Mouse (Mus musculus) CD4-positive naive resting alpha-beta T cell, adult 76 days (primary cell): ENCODE data around the gene Mfap3. TPM values are rescaled to one million over a fixed set of nuclear protein-coding genes. Genes with fewer than 3 reads are reported as not detected.

Experiments
- total RNA-seq: library from RNA; stranded (reverse); gene quantifications from one replicate; pipeline ENCODE4 v1.2.4, GENCODE M21; 2023

The Mfap3 gene
- 27.3 TPM for total RNA-seq

DNA sequence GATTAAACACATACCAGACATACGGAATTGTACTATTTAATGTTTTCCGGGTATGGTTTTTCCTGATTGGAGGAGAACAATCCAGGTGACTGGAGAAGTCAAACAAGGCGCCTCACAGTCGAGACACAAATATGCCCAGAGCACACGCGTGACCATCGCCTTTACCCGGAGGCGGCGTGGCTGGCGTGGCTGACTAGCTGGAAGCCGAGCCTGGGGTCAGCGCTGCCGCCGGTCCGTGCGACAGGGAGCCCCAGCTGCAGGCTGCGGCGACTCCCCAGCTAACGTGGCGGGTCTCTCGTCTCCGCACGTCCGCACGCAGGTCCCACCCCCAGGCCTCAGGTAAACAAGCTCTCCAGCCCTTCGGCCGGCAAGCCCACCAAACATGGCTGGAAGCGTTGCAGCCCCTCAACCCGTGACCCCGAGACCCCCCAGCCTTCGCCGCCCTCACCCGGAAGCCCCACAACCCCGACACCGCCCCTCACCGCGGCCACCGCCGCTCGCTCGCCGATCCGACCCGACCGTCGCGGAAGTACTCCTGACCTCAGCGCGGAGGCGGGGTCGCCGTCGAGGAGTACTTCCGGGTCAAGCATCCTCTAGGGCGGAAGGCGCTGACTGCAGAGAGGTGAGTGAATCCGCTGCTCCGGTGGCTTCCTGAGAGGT lies at the start of gene Mfap3, which contains the start of gene Fam114a2:
Mfap3 (plus strand) TSS at position 574 of the 660 bp plus-strand sequence.
Fam114a2 (minus strand) TSS at position 527 of the 660 bp plus-strand sequence.

Other genes starting within 250 kb of the Mfap3 start
- gene Fam114a2, start within 50 bp of the Mfap3 start, total RNA-seq: 59.9 TPM
- 80.1 TPM for gene Galnt10, start 126.8 kb downstream of the Mfap3 start, total RNA-seq